Mouse (Mus musculus) C2C12 (cell line): ENCODE results near the gene Nphp4.

Source experiments
- CTCF ChIP-seq: IDR thresholded peaks from one replicate; pipeline ENCODE4 v1.5.1; 2011; ENCODE audit not compliant: control insufficient read depth, insufficient read depth, insufficient read length
- FOSL1 ChIP-seq: IDR thresholded peaks from one replicate; pipeline ENCODE4 v1.8.0; 2011; ENCODE audit warnings: mild to moderate bottlenecking, low read length; ENCODE audit not compliant: poor library complexity, insufficient read depth, severe bottlenecking
- USF1 ChIP-seq: IDR thresholded peaks from one replicate; pipeline ENCODE4 v1.6.1; 2011; ENCODE audit warnings: low read depth, mild to moderate bottlenecking, control low read depth, moderate library complexity

GRCm38 (mm10) chr4:152609196-152609595 lies 132.7 kb downstream of the Nphp4 start:
- no peak for TF ChIP-seq CTCF
- no peak for TF ChIP-seq FOSL1
- TF ChIP-seq USF1: no peak
